Mouse (Mus musculus) adrenal gland, postnatal 25 days (tissue): Measurements from ENCODE around the gene Mybpc2. TPM values are rescaled to one million over a fixed set of nuclear protein-coding genes. Genes with fewer than 3 reads are reported as not detected.

Experiments used
- DNase-seq: peaks from one replicate; pipeline ENCODE4 v3.0.0; 2021; ENCODE audit warnings: mixed read lengths
- total RNA-seq: library from RNA; stranded (reverse); gene quantifications from 2 replicates; pipeline ENCODE4 v1.2.3, GENCODE M21; 2021

Mybpc2 gene
- total RNA-seq, 1 experiment from 2014 or later: not detected

GRCm38 (mm10) chr7:44525126-44525832 is 823 bp upstream of the Mybpc2 start:
- DNase-seq: peak; percentile 89

DNA sequence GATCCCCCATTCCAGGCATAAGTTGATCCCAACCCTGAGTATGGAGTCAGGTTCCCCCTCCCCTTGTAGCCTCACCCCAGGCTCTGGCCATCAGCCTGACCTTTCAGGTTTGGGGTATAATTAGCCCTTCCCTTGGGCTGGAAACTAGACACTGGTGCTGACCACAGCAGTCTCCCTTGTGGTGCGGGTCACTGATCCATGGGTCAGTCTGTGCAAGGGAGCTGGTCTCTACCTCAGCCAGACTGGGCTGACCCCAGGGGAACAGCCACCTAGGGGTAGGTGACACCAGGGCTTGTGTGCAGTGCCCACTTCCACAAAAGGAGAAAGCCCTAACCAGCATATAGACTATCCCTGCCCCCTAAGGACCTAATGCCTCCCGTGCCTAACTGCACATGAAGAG is 1.4 kb downstream of the Mybpc2 start:
- DNase-seq: no peak

- peak; percentile 64 for DNase-seq
These were observed 2.7 kb downstream of the Mybpc2 start for GRCm38 (mm10) chr7:44521710-44522109.

DNA sequence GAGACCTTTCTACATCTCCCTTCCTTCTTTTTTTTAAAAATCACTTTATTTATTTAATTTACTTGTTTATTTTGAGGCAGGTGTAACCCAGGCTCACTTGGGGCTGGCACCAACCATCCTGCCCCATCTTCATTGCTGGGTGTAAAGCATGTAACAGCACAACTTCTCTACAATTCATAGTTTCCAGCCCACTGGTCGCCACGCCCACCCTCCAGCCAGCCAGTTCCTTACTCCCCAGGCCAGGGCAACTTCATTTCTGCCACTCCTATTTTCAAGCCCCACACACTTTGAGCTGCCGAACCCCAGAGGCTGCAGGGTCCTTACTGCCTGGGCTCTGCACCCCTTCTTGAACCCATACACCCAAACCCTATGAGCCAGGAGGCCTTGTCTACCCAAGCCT is 3.5 kb downstream of the Mybpc2 start:
- DNase-seq: no peak

DNA sequence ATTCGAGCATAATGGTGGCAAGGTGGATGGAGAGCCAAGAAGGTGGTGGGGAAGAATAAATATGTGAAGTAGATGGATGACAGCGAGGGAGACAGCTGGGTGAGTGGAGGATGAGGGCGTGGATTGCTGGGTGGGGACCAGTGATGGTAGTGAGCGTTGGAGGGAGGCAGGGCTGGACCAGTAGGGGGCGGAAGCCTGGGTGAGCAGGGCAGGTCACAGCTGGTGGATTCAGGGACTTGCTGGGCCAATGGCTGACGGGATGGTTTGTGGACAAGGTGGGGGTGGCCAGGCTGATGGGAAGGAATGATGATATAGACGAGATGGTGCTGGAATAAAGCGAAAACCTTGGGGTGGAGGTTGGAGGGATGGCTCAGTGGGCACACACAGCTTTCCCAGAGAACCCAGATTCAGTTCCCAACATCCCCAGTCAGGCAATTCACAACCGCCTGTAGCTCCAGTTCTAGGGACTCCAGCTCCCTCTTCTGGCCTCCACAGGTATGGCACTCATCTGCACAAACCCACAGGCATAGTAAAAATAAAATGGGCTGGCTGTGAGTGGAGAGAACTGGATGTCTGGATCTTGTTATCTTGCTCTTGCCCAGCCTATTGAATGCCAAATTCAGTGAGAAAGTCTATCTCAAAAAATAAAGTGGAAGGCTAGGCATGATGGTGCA is 5.1 kb downstream of the Mybpc2 start:
- no peak for DNase-seq

DNA sequence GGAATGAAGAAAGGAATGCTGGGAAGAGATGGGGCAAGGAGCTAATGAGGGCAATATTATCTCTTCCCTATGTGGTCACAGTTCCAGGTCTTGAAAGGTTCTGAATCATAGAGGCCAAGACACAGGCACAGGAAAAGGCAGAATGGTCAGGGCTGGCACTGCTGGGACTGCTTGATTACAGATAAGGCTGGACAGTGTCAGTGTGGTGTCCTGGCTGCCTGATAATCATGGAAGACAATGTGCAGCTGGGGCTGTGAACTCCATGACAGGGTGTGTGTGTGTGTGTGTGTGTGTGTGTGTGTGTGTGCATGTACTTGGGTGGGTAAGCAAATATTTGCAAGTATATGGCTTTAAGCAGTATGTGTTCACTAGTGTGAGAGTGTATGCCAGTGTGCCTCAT is 17.0 kb downstream of the Mybpc2 start:
- DNase-seq: no peak

- DNase-seq: peak; percentile 68
These were observed 22.8 kb downstream of the Mybpc2 start for GRCm38 (mm10) chr7:44501563-44502115.

GRCm38 (mm10) chr7:44500046-44500445 is 24.4 kb downstream of the Mybpc2 start:
- DNase-seq: no peak

GRCm38 (mm10) chr7:44498922-44499321 is 25.5 kb downstream of the Mybpc2 start:
- no peak for DNase-seq

GRCm38 (mm10) chr7:44497361-44498055 is 26.9 kb downstream of the Mybpc2 start:
- no peak for DNase-seq

GRCm38 (mm10) chr7:44496771-44497109 is 27.7 kb downstream of the Mybpc2 start:
- DNase-seq: no peak

DNA sequence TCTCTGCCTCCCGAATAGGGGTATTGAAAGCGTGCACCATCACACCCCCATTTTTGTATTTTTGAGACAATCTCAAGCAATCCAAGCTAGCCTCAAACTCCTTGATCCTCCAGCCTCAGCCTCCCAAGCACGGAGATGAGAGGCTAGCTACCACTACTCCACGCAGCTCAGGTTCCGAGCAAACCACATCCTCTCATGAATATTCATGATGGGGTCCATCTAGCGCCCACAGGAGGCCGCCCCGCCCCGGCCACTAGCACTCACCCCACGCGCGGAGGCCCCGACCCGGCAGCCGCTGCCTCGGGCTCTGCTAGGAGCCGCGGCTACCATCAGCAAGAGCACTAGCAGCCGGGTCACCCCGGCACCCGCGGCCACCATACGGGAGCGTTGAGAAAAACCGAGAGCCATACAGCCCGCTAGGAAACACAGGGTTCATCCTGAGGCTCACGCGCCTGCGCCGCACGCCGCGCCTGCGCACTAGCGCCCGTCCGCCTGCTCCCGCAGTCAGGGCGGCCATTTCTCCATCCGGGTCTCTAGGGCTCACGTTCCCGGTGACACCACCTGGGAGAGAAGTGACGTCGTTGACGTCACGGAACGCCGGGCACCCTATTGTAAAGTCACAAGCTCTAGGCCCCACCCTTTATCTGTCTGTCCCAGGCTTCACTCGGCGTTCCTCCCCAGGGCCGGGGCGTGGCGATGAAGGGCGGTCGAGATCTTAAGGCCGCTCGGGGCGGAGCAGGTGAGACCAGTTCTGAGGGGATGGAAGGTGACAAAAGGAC is 28.3 kb downstream of the Mybpc2 start, which contains the start of the genes Emc10 and Fam71e1:
TSS of gene Emc10 (minus strand) at position 538 of the 779 bp plus-strand sequence.
TSS of gene Fam71e1 (plus strand) at position 590 of the 779 bp plus-strand sequence.
- DNase-seq: peak; percentile 98

- DNase-seq: no peak
These were observed 29.4 kb downstream of the Mybpc2 start for GRCm38 (mm10) chr7:44495086-44495485.

DNA sequence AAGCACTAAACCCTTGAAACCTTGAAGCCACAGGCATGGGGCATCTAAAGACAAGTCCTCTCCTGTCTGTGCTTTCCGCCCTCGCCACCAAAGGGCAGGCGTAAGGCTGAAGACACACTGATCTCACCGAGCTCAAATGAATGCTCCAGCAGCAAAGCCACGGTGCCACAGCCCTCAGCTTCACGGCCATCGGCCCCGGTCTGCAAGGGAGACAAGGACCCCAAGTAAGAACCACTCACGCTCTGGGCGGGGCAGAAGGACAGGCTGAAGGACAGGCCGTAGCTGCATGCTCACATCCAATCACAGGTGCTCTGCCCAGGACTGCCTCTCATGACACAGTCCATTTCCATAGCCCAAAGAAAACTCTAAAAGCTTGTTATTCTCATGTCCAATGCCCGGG is 29.8 kb downstream of the Mybpc2 start:
- no peak for DNase-seq

- no peak for DNase-seq
These were observed 32.2 kb downstream of the Mybpc2 start for GRCm38 (mm10) chr7:44492166-44492826.

DNA sequence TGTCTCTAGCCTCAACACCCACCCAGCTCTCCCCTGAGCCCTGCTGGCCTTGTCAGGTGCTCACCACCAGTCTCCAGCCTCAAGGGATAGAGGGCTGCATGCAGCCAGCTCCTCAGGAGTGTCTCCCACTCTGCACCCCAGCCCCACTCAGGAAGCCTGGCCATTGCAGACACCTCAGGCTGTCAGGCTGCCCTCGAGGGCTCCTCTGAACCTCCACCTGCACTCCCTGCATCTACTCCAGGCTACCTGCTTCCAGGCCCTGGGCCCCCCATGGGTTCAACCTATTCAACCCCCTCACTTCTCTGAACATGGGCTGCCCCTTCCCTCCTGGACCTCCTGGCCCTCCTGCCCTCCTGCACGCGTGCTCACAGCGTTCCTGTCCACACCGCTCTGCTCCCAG is 33.1 kb downstream of the Mybpc2 start:
- no peak for DNase-seq

GRCm38 (mm10) chr7:44490281-44490680 is 34.2 kb downstream of the Mybpc2 start:
- no peak for DNase-seq

GRCm38 (mm10) chr7:44488545-44488944 is 35.9 kb downstream of the Mybpc2 start:
- DNase-seq: no peak

DNA sequence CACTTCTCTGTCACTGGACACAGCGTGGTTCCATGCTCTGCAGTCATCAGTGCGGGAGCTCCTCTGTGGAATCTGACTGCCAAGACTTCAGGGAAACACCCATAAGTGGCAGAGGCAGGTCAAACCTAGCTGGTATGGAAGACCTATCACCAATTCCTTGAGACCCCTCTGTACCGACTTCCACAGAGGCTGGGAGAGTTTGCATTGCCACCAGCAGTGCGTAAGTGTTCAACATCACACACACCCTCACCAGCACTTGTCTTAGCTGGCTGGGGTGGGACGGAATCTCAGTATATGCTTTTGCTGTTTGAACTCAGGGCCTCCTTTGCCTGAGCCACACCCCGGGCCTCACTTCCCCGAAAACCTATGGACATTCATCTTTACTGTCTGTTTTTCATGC is 36.5 kb downstream of the Mybpc2 start:
- DNase-seq: no peak

GRCm38 (mm10) chr7:44486927-44487575 is 37.4 kb downstream of the Mybpc2 start:
- DNase-seq: no peak

- no peak for DNase-seq
These were observed 38.8 kb downstream of the Mybpc2 start for GRCm38 (mm10) chr7:44485572-44486195.
